Mouse (Mus musculus) frontal cortex, postnatal 10 days (tissue): Measurements from ENCODE around the gene Pcsk2.

ENCODE experiments used
- DNase-seq, 2 experiments: peaks; one replicate each; pipeline ENCODE4 v3.0.0; 2022; ENCODE audit warnings: low spot score in 2 of 2, mixed read lengths in 1 of 2

The Pcsk2 gene

GRCm38 (mm10) chr2:143644374-143644773 is 98.4 kb downstream of the Pcsk2 start:
- DNase-seq, result no peak

DNA sequence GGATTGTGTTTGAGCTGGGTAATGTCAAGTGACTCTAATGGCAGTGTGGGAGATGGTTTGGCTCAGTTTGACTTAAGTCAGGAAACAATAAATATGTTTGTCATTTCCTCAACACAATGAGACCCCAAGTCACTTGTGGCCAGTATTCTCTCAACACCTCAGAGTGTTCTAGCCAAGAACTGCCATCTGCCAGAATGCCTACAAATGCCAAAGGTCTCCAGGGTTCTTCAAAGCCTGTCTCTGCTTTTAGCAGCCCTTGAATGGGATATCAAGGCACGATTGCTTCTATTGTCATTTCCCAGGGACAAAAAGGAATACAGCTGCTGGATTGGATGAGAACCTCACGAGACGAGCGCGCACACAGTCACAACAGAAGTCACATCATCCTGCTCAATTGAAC is 100.0 kb downstream of the Pcsk2 start:
- no peak for DNase-seq

DNA sequence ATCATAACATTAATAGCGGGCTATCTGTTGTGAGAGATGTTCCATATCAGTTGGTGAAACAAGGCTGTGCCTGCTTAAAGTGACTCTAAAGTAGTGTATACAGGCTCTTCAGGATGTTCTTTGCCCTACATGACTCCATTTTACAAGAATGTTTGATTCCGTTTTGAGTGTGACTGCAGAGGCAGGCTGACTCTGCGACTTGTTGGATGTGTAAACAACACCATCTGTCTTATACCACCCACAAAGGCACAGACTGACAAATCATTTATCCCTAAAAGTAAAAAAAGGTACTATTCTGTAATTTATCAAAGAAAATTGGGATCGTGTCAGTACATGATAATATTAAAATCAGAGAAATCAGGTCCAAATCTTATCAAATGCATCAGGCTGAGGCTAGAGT is 108.7 kb downstream of the Pcsk2 start:
- DNase-seq, result no peak

- no peak for DNase-seq
Measured at GRCm38 (mm10) chr2:143656968-143657367, 111.0 kb downstream of the Pcsk2 start.

GRCm38 (mm10) chr2:143666785-143667184 is 120.8 kb downstream of the Pcsk2 start:
- DNase-seq, result no peak

- DNase-seq, result no peak
Measured at GRCm38 (mm10) chr2:143677869-143678268, 131.9 kb downstream of the Pcsk2 start.

DNA sequence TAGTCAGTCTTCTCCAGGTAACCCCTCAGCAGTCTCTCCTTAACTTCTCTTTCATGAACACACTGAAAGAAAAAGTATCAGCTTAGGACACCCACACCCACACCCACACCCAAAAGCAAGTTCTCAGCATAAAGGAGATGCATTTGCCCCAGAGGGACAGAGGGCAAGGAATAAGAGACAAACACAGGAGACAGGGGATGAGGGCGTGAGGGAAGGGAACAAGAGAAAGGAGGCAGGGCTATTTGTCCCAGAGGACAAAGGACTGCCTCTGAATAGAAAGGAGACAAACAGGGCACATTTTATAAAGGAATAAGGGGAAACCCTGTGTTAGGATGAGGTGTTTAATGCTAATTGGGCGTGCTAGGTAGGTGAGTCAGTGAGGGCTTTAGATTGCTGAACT is 133.6 kb downstream of the Pcsk2 start:
- DNase-seq, result no peak

- no peak for DNase-seq
Measured at GRCm38 (mm10) chr2:143681873-143682555, 136.1 kb downstream of the Pcsk2 start.

DNA sequence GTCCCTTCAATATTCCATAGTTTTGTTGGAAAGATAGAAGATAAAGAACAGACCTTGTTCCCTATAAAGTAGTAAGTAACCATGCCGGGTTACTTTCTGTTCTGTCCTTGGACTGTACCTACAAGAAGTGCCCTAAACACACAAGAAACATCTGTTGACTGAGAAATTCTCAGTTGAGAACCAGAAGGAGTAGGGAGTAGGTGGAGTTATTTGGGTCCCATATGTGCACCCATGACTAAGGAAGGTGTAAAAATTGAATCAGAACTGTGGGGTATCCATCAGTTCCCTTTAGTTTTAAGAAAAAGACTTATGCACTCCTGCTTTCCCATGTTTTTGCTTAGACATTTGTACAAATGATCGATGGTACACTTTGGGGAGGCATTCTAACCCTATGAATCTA is 137.6 kb downstream of the Pcsk2 start:
- DNase-seq, result no peak

DNA sequence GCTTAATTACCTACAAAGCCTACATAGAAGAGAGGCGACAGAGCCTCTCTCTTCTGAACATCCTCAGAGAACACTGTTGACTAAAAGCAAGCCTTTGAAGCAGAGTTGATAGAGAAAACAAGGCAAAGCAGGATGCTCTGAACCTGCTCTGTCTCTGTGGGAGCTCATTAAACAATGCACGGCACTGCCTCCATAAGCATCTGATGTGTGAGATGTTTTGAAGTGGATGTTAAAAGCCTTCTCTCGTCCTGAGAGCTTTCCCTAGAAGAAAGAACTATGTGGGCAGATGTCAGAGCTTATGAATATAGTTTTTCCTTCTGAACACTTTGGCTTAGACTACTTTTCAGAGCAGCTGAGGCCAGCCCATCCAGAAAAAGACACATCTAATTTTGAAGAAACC is 145.3 kb downstream of the Pcsk2 start:
- DNase-seq, result no peak

GRCm38 (mm10) chr2:143696026-143696557 is 150.1 kb downstream of the Pcsk2 start:
- no peak for DNase-seq

- no peak for DNase-seq
Measured at GRCm38 (mm10) chr2:143696704-143697103, 150.7 kb downstream of the Pcsk2 start.

DNA sequence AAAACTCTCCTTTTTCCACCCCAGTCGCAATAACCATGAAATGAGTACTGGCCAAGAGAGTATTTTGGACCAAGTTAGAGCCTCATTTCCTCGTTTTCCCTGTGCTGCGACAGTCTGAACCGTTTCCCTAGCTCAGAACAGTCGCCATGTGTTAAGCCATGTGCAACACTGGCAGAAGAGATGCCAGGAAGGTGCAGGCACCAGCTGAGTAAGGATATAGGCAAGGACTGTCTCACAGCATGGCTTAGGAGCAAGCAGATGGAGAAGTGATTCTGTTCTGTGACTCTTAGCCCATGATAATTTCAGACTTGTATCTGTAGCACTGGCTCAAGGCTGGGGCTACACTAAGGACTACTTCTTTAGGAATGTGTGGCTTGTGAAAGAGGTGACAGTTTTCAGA is 155.2 kb downstream of the Pcsk2 start:
- DNase-seq, result no peak

- DNase-seq, result no peak
Measured at GRCm38 (mm10) chr2:143702931-143703344, 157.0 kb downstream of the Pcsk2 start.

GRCm38 (mm10) chr2:143708205-143708604 is 162.2 kb downstream of the Pcsk2 start:
- no peak for DNase-seq

DNA sequence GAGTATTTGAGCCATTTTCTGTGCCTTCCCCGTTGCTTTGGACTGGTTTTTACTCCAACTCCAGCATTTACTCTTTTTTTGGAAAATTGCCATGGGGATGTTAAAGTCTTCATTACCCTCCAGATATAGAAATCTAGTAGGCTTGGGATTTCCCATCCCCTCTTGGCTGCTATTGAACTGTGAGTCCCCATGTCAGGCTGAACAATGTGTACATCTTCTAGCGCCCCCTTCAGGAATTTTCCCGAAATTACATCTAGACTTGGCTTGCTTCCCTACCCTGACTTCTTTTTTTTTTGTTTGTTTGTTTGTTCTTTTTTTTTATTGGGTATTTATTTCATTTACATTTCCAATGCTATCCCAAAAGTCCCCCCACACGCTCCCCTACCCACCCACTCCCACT is 163.3 kb downstream of the Pcsk2 start:
- DNase-seq, result no peak

DNA sequence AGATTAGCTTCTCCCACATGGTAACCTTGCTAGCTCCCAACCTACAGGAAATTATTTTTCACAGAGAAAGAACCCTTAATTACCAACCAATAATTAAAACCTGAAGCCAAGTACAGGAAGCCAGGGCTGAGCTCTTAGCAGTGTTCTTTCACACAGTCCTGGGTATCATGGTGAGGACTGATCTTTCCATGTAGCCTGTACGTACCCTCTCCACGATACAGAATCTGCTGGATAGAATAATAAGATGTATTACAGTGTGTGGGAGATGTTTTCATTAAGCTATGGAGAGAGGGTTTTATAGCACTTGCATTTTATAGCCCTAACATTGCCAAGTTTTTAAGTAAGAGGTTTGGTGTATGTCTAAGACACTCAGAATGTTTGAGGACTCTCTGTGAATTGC is 164.0 kb downstream of the Pcsk2 start:
- DNase-seq, result no peak

- DNase-seq, result no peak
Measured at GRCm38 (mm10) chr2:143711886-143712285, 165.9 kb downstream of the Pcsk2 start.

- no peak for DNase-seq
Measured at GRCm38 (mm10) chr2:143712901-143713300, 166.9 kb downstream of the Pcsk2 start.

- no peak for DNase-seq
Measured at GRCm38 (mm10) chr2:143713902-143714301, 167.9 kb downstream of the Pcsk2 start.

DNA sequence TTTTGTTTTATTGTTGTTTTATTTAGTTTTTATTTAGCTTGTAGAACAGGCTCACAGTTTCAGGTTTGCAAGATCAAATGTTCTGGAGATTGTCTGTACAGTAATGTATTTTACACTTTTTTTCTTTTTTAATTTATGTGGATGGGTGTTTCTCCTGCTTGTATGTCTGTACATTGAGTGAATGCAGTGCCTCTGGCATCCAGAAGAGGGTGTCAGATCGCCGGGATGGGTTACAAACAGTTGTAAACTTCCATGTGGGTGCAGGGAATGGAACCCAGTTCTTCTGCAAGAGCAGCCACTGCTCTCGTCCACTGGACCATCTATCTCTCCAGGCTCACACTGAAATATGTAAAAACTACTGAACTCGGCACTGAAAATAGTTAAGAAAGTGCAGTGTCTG is 169.2 kb downstream of the Pcsk2 start:
- no peak for DNase-seq

DNA sequence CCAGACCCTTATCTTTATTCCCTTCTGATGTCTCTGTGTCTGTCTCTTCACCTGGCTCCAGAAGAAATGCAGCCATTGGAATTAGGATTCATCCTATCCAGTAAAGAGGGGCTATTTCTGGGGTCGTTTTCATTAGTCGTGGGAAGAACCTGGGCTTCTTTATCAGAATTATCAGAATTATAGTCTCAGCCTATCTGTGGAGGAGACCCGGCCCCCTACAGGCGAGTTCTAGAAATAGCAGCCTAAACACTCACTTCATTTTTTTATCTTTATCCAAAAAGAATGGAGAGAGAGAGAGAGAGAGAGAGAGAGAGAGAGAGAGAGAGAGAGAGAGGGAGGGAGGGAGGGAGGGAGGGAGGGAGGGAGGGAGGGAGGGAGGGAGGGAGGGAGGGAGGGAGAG is 177.3 kb downstream of the Pcsk2 start:
- no peak for DNase-seq

- no peak for DNase-seq
Measured at GRCm38 (mm10) chr2:143724101-143724500, 178.1 kb downstream of the Pcsk2 start.

- no peak for DNase-seq
Measured at GRCm38 (mm10) chr2:143724720-143725119, 178.8 kb downstream of the Pcsk2 start.
